Mouse (Mus musculus) heart, postnatal 0 days (tissue): ENCODE measurements around the gene Mrs2. TPM values are rescaled to one million over a fixed set of nuclear protein-coding genes. Genes with fewer than 3 reads are reported as not detected.

Experiments used
- ATAC-seq: fragments of 200-750 bp; cut with Nextera tagmentation; 2 replicates; pipeline ENCODE4 v1.8.0; 2017; ENCODE audit warnings: low read depth, moderate number of reproducible peaks, moderate library complexity; ENCODE audit not compliant: insufficient read depth
- DNase-seq: peaks from one replicate; pipeline ENCODE4 v3.0.0-alpha.2; 2016; ENCODE audit warnings: low spot score
- H3K27ac ChIP-seq: fragments of 300-500 bp; sonication (generic); 2 replicates; pipeline ENCODE4 v1.5.1; 2014; ENCODE audit warnings: low read depth, mild to moderate bottlenecking
- H3K27me3 ChIP-seq: fragments of 300-500 bp; sonication (generic); 2 replicates; pipeline ENCODE4 v1.6.1; 2014; ENCODE audit warnings: low read length, mixed read lengths; ENCODE audit not compliant: control insufficient read depth, insufficient read depth
- H3K36me3 ChIP-seq: fragments of 300-500 bp; sonication (generic); replicated peaks from 2 replicates; pipeline ENCODE4 v1.6.1; 2014; ENCODE audit warnings: low read length, mixed read lengths; ENCODE audit not compliant: control insufficient read depth, insufficient read depth
- H3K4me1 ChIP-seq: fragments of 300-500 bp; sonication (generic); 2 replicates; pipeline ENCODE4 v1.6.1; 2014; ENCODE audit warnings: antibody characterized with exemption; ENCODE audit not compliant: control insufficient read depth, insufficient read depth
- H3K4me2 ChIP-seq: fragments of 300-500 bp; sonication (generic); 2 replicates; pipeline ENCODE4 v1.6.1; 2014; ENCODE audit warnings: low read depth, mild to moderate bottlenecking, low read length, moderate library complexity
- H3K4me3 ChIP-seq: fragments of 300-500 bp; sonication (generic); 2 replicates; pipeline ENCODE4 v1.5.1; 2014; ENCODE audit warnings: low read depth, low read length
- H3K9ac ChIP-seq: fragments of 300-500 bp; sonication (generic); replicated peaks from 2 replicates; pipeline ENCODE4 v1.6.1; 2014; ENCODE audit warnings: low read depth, low read length, mixed read lengths
- H3K9me3 ChIP-seq: fragments of 300-500 bp; sonication (generic); replicated peaks from 2 replicates; pipeline ENCODE4 v1.6.1; 2016; ENCODE audit warnings: low read length; ENCODE audit not compliant: control insufficient read depth
- CTCF ChIP-seq: IDR thresholded peaks from 2 replicates; pipeline ENCODE4 v1.5.1; 2016; ENCODE audit warnings: antibody characterized with exemption, control low read depth, low read depth
- EP300 ChIP-seq: IDR thresholded peaks from 2 replicates; pipeline ENCODE4 v1.6.1; 2016; ENCODE audit warnings: antibody characterized with exemption, low read depth
- WGBS: fragments of 180-500 bp; shearing (Covaris S2); extraction: QIAGEN DNeasy Blood & Tissue Kit; methylation state at CpG from one replicate; pipeline ENCODE4 v1.1.7; 2014; 5-methylcytosine and 5-hydroxymethylcytosine counted together
- polyA plus RNA-seq: library from polyadenylated mRNA; unstranded; fragments of >200 nt; fragmentation: Nextera tagmentation; extraction: Ambion mirVana; gene quantifications from 2 replicates; pipeline ENCODE4 v1.2.1, GENCODE M21; 2015
- total RNA-seq: library from RNA; depleted of rRNA; stranded (reverse); fragments of >200 nt; gene quantifications from 2 replicates; pipeline ENCODE4 v1.2.3, GENCODE M21; 2014; ENCODE audit warnings: low replicate concordance; rRNA removed

The Mrs2 gene
- 19.1 and 28.3 TPM in 2 replicates for total RNA-seq
- polyA plus RNA-seq, result 12.9 and 13.0 TPM in 2 replicates

GRCm38 (mm10) chr13:25019793-25020539 is at the start of gene Mrs2:
Gene Mrs2, minus strand, starts transcription at chr13:25020379.
- under 1% methylated on average over 80 of the region's 84 CpGs for WGBS
- DNase-seq, result peak; percentile 87
- H3K9ac ChIP-seq, result peak within 1 kb of the TSS; percentile 96

GRCm38 (mm10) chr13:25069765-25070164 is 49.6 kb upstream of the Mrs2 start:
- ATAC-seq (no peak), DNase-seq (no peak)
- H3K4me3 ChIP-seq, result no peak overlapping the region
- no peaks in the 10 kb centered on the region for H3K9me3 ChIP-seq
- no peak overlapping the region for H3K4me2 ChIP-seq
- no peak overlapping the region for H3K27ac ChIP-seq
- H3K36me3 ChIP-seq, result no peaks in the 10 kb centered on the region
- H3K27me3 ChIP-seq, result no peaks in the 10 kb centered on the region
- no peaks in the 10 kb centered on the region for H3K4me1 ChIP-seq
- H3K9ac ChIP-seq, result no peak overlapping the region
- 80% methylated on average over 4 of the region's 4 CpGs for WGBS
- TF ChIP-seq EP300, result no peak
- TF ChIP-seq CTCF, result no peak

More at GRCm38 (mm10) chr13:25019793-25020539, at the start of gene Mrs2:
- H3K36me3 ChIP-seq, result peaks cover 15% of the 10 kb centered on the region; the same call in 1 of the 2 replicates
- TF ChIP-seq CTCF (no peak), EP300 (no peak)
- peak within 1 kb of the TSS; percentile 94 for H3K4me3 ChIP-seq
- H3K4me2 ChIP-seq, result peak within 1 kb of the TSS; percentile 96
- ATAC-seq, result peak; percentile 94
- no peaks in the 10 kb centered on the region for H3K27me3 ChIP-seq
- H3K27ac ChIP-seq, result peak within 1 kb of the TSS; percentile 90
- H3K9me3 ChIP-seq, result no peaks in the 10 kb centered on the region
- H3K4me1 ChIP-seq, result peaks cover 18% of the 10 kb centered on the region; the same call in 1 of the 2 replicates

GRCm38 (mm10) chr13:25067183-25067582 is 47.0 kb upstream of the Mrs2 start:
- Histone ChIP-seq H3K36me3 (no peaks in the 10 kb centered on the region), H3K9ac (no peak overlapping the region), H3K27ac (no peak overlapping the region), H3K9me3 (no peaks in the 10 kb centered on the region), H3K4me2 (no peak overlapping the region), H3K4me3 (no peak overlapping the region), H3K4me1 (no peaks in the 10 kb centered on the region), H3K27me3 (no peaks in the 10 kb centered on the region)
- 77% methylated on average over 4 of the region's 4 CpGs for WGBS
- TF ChIP-seq EP300 (no peak), CTCF (no peak)
- DNase-seq (no peak), ATAC-seq (no peak)

- ATAC-seq, result no peak
- Histone ChIP-seq H3K36me3 (no peaks in the 10 kb centered on the region), H3K9ac (no peak overlapping the region), H3K4me1 (no peaks in the 10 kb centered on the region), H3K9me3 (no peaks in the 10 kb centered on the region), H3K4me2 (no peak overlapping the region), H3K27me3 (no peaks in the 10 kb centered on the region), H3K4me3 (no peak overlapping the region), H3K27ac (no peak overlapping the region)
- 95% methylated on average over 2 of the region's 2 CpGs for WGBS
- DNase-seq, result no peak
- TF ChIP-seq CTCF, result no peak
- TF ChIP-seq EP300, result no peak
Measured at GRCm38 (mm10) chr13:25066659-25067058, 46.5 kb upstream of the Mrs2 start.

GRCm38 (mm10) chr13:25055873-25056667 is 35.9 kb upstream of the Mrs2 start, which contains the start of gene Dcdc2a:
Gene Dcdc2a, plus strand, starts transcription at chr13:25056004.
- TF ChIP-seq EP300 (no peak), CTCF (no peak)
- Histone ChIP-seq H3K4me2 (peak within 1 kb of the TSS; percentile 81), H3K4me1 (no peaks in the 10 kb centered on the region), H3K27me3 (peaks cover 25% of the 10 kb centered on the region), H3K9me3 (0 out of 2 replicates have a peak, but pooled peaks cover 3% of the 10 kb centered on the region), H3K4me3 (peak within 1 kb of the TSS; percentile 53), H3K36me3 (no peaks in the 10 kb centered on the region), H3K27ac (no peak within 1 kb of the TSS), H3K9ac (no peak within 1 kb of the TSS; the same call in 1 of the 2 replicates)
- DNase-seq (no peak), ATAC-seq (no peak; the same call in 1 of the 2 replicates)
- 6% methylated on average over 63 of the region's 63 CpGs for WGBS
